Mouse (Mus musculus) lung, postnatal 4 days (tissue): ENCODE measurements at regions not wholly inside any gene's neighbourhood (a gene's known extent, or its start where the extent isn't known, plus 50 kb on each side); places are given as distances from the start of the nearest gene placed in this dataset.
"Not testable (repeated sequence)": the region's sequence is repeated elsewhere in the genome, so short reads cannot be mapped to it uniquely, and the experiment has no call there.

ENCODE experiments used
- DNase-seq, 2 experiments: peaks; one replicate each; pipeline ENCODE4 v3.0.0; 2021

DNA sequence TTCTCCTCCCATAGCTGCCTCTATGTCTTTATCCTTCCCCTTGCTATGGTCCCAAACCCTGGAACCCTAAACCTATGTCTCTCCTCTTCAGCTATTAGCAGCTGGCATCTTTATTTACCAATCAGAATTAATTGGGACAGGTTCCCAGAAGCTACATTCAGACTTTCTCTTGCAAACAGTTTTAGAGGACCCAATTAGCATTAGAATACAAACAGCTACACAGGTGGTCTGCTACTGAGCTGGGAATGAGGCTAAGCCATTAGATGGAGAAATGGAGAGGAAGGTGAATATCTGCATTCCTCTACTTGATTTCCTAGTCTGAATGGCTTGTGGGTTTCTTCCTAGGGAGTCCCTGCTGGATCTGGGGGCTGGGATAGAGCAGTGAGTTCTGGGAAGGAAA lies 611.9 kb downstream of the A830018L16Rik start:
- DNase-seq = no peak

DNA sequence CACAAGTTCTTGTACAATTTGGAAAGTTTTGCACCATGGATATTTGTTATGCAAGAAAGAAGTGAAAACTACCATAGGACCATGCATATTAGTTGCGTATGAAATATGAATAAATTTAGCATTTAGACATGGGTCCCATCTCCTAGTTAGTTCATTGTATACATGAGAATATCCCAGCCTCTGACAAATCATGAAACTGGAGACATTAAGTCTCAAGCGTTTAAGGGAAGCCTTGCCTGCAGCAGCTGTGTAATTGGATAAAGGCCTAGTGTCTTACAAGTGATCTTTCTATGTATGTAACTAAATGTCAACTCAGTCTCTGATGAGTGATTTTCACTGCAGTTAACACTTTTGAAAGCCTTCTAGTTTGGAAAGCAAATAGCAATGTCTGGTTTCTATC lies 613.5 kb downstream of the A830018L16Rik start:
- no peak for DNase-seq

DNA sequence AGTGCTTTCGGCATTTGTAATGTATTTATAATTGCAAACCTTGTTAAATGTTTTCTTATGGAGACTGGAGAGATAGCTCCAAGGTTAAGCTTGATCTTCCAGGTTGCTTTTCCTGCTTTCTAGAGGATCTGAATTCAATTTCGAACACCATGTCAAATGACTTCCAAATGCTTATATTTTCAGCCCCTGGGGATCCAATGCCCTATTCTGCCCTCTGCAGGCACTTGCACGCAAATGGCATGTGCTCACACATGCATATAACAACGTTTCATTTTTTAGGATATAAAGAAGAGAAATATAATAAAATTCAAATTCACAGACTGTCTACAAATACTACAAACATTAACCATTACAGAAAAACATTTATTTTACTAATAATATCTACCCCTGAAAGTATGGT lies 614.2 kb downstream of the A830018L16Rik start:
- no peak for DNase-seq

DNA sequence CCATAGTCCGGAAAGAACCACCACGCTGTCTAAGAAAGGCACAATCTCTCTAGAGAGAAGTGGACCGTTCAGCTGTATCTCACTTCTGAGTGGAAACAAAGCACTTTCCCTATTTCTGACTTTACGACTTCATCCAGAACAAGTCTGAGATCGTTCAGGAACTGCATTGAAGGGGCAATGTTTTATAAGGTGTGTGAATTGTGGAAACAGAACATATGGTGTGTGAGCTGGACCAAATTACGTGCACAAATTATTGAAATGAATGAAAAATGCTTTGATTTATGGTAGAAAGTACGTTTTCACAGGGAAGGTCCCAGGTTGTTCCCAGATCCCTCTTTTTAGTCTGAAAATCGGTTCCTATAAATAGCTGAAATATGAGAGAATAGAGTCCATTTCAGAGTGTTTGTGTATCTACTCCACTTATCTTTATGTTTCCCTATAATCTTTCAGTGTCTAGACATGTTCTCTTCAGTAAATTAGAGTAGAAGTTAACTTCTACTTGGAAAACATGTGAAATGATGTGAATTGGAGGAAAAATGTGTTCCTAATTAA lies 638.1 kb downstream of the A830018L16Rik start:
- DNase-seq = no peak

DNA sequence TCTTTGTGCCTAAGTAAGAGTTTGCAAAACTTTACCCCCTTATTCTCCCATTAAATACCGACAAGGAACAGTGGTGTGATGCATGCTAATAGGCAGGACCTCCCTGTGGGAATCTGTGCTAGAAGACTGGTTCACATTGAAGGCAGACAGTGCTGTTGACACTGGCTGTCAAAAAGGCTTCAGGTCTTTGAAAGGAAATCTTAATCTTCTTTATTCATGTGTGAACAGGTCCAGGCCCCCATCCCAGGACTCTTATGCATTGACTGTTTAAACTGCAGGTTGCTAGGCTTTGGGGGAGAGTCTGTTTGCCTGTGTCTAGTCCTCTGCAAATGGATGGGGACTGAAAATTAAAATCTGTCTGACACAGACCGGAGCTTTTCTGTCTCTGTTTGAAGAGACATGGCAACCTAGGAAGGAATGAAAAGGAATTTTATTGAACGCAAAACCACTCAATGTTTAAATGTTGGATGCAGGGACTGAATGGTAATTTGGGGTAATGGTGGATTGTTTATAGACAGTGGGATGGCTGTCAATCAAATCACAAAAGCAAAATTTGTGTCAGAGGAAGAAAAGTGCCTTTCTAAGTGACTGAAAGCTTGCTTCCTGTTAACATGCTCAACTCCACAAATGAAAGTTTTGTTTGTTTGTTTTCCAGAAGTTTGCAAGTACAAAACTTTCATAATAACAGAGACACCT lies 642.1 kb downstream of the A830018L16Rik start:
- DNase-seq = no peak

DNA sequence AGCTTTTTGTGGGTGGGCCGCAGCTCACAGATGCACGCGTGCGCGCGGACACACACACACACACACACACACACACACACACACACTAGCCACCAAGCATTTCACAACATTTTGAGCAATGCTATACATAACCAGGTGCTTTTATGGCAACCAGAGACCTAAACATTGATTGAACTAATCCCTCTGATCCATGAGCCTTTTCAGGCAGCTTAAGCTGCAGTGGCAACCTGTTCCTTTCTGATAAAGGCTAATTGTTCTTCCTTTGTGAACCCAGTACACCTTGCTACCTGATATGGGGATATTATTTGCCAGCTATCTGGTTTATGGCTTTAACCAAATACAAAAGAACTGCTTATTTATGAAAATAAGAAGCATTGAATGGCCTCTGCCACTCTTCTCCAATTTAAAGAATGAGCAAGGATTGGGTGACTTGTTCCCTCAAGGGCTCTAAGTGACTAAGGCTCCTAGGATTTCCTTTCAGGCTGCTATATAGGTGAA lies 651.2 kb downstream of the A830018L16Rik start:
- no peak for DNase-seq

DNA sequence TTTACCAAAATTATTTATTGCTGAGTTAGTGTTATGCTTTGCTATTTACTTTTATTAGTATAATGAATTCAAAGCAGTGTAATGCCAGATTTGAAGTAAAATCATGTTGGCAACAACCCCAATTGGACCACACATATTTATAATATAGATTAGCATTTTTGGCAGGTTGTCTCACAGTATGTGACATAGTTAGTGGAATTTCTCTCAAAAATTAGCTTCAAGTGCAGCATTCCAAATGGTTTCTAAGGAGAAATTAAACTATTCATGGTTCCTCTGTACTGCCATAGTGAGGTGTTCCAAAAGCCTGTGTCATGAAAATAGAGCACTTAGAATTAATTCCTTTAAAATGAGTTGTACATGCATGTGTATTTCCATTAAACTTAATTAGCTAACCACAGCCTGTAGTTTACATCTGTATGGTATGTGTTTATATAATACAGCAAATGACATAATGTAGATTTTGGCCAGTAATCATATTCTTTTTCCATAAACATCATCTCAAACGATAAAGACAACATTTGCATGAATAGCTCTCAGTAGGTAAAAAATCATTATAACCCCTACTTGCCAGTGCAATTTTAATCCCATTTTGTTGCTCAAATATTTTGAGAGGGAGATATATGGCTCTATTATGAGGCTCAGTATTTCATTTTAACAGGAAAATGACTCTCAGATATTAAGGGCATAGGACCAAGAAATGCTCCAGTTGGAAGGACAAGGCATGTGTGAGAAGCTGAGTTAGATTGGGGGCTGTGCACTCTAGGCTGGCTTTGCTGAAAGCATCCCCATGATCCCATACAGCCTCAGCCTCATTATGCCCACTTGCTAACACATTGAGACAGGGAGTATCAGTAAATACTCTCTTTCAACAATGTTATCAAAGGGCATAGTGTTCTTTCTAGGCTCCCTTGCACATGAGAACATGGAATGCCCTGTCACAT lies 678.9 kb downstream of the A830018L16Rik start:
- no peak for DNase-seq

DNA sequence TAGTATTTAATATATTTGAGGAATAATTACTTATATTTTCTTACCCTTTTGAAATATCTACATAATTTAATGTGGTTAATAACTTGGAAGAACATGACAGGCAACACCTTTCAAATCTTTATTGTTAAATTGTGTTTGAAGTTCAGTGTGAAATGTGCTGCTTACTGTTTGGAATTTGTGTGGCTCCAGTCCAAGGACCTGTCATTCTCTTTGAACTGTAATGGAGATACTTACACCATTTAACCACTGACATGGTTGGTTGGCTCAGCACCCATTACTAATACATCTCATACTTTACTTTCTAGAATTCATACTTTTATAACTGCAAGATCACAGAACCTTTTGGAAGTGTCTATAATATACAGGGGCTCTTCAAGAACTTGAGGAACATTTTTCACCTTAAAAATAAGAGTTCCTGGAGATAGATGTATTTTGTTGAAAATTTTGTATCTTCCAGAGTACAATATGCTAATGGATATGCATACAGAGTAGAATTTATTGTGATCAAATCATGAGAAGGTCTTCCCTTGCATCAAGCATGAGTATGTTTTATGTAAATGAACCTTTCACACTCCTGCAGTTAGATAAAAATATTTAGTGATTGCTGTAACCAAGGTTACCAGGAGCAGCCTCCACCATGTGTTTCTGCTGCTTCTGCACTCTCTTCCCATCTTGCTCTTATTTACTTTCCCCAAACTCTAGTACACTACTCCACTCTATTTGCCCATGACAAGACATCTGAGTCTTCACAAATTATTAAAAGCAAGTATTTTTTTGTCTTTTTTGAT lies 701.3 kb downstream of the A830018L16Rik start:
- DNase-seq = no peak

DNA sequence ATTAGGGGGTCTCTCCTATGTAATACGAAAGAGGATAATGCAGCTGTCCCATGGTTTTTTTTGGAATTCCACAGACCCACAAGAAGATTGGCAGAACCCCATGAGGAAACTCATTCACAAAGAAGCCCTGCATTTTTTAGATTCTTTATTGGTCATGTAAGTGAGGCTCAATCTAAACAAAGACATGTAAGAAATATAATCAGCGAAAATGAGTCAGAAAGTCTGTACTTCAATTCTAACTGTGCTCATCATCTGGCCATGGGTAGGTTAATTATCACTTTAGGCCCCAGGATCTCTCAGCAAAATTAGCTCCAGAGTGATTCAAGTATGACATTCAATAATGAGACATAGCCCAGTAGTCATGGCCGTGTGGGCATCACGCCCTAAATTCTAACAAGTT lies 703.2 kb downstream of the A830018L16Rik start:
- no peak for DNase-seq

DNA sequence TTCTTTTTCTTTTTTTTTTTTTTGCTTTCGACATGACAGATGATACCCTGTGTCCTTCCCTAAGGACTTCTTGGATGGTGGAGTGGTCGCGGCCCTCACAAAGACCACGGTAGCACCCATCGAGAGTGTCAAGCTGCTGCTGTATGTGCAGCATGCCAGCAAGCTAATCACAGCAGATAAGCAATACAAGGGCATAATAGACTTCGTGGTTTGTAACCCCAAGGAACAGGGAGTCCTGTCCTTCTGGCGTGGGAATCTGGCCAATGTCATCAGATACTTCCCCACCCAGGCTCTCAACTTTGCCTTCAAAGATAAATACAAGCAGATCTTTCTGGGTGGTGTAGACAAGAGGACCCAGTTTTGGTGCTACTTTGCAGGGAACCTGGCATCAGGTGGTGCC lies 707.0 kb downstream of the A830018L16Rik start:
- DNase-seq = no peak

DNA sequence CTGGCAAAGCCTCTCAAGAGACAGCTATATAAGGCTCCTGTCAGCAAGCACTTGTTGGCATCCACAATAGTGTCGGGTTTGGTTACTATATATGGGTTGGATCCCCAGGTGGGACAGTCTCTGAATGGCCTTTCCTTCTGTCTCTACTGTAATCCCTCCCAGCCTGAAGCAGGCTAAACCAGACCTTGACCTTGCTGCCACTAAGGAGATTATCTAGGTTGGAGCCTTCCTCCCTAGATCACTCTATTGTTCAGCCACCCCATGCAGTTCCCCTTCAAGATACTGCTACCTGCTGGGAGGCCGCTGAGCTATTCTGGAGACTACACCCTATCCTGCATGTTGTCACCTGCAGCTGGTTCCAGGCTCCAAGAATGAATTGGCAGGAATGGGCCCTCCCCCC lies 712.7 kb downstream of the A830018L16Rik start:
- not testable (repeated sequence) for DNase-seq

DNA sequence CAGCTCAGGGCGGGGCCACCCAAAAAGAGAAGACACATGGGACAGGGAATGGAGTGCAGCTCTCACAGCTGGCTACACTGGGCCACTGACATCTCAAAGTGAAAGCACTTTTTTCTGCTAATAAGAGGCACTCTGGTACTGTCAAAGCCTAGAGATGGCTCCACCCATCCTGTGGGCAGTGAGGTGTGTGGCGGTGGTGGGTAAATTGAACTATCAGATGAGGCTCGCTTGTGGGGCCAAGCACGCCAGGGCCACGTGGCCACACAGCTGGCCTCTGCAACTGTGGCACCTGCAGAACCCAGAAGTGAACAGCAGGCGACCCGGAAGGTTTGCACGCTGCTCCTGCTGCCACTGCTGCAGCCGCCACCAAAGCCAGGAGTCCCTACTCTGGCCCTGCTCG lies 756.6 kb downstream of the A830018L16Rik start:
- DNase-seq = no peak

DNA sequence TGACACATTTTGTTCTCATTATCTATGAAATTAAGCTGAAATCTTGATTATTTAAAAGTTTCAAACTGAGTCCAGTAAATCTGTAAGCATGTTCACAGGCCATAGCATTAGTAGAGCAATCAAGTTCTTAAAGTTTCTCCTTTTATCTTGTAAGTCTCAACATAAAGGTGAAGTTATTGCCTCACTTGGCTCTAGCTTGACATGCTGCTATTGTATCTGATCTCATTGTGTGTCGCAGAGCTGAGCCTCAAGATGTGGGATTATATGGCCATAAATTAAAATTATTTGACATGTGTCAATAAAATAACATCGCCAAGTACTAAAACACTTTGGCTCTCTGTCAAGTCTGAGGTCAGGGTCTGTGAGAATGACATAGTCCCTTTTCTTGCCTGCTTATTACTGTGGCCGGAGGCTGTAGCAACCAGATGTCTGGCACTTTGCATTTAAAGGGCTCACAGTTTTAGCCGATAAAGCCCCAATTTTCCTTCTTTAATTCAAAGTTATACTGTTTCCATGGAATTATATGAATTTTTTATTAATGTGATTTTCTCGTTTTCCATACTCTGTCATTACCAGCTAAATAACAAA lies 775.8 kb downstream of the A830018L16Rik start:
- no peak for DNase-seq

DNA sequence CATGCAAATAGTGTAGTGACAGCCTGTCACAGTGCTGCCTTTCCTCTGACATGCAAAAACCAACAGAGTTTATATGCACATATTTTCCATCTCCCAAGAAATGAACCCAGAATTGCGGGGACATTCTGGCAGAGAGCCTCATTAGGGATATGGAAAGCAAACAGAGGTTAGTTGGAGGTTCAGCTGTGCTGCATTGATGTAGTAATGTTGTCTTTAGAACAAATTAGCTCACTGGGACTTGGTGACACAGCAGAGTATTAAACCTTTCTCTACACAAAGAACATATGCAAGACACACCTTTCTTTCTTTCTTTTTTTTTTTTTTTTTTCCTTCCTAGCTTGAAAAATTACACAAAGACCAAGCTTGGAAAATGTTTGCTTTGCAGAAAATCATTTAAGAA lies 778.7 kb downstream of the A830018L16Rik start:
- DNase-seq = no peak

DNA sequence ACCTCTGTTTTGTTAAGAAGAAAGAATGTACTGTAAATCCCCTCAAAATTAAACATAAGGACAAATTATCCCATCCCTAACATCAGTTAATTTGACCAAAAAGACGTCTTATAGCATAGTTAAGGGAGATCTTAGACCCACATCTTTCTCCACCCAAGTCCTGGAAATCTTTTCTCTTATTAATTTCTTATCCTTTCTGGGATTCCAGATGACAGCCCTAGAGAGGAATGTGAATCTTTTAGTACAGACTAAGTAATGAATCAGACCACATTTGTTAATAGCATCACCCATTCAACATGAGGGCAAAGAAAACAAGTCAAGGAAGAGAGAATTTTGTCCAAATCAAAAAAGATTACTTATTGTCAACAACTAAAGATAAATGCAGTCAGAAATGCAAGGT lies 817.2 kb downstream of the A830018L16Rik start:
- DNase-seq = no peak

DNA sequence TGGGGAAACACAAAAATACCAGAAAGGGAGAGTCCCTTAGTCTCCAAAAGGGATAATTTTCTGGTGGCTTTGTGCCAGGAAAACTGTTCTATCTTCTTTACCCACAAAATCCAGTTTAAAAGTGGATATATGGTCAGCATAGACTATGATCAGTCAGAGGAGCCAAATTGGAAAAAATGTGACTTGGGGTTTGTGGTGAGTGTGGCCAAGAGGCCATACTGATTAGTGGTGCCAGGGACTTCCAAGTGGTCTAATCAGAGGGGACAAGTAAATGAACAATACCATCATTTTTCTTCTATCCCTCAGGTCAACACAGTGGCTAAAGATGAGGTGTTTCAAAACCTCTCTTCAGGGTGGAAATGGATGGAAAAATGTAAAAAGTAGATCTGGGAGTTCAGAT lies 828.2 kb downstream of the A830018L16Rik start:
- no peak for DNase-seq

DNA sequence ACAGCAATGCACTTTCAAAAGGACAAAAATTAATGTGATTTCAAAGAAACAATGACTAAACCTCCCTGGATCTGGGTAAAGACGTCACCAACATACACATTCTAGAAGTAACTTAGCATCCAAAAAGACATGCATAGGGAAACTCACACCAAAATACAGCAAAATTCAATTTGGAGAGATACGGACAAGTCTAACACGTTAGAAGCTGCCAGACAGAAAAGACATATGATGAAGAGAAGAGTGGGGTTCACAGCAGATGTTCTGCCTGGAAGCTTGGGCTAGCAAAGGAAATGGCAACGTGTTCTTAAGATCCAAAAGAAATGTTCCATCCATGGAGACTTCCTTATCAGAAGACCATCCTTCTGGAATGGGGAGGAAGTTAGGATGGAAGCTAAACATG lies 868.6 kb downstream of the A830018L16Rik start:
- no peak for DNase-seq

DNA sequence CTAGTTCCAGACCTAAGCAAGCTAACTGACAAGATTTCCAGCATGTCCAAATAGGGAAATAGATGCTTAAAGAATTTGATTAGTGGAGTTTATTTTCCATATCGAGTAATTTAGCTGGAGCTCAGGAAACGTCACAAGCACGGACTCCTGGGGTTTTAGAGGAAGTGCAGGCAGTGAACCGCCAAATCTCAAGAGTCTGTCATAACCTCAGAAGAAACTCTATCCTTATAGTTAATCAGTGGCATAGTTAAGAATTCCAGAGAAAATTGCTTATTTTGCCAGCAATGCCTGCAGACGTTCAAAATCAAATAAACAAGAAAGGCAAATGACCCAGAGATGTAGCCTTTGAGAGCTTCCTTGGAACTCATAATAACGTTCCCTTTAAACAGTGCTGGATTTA lies 871.6 kb downstream of the A830018L16Rik start:
- no peak for DNase-seq

DNA sequence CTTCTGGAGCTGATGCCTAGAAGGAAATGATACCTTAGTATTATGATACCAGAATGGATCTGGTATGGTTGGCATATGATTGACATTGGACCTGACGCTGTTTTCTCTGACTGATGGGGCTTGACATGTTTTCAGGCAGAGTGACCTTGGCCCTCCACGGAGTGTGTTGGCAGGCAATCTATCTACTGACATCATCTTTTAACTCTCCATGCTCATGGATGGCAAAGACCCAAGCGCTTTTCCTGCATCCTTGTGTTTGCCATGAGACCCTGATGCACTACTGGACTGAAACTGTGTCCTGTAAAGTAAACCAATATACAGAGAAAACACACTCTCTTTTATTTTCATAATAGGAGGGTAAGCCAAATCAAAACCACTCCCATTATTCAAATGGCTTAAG lies 872.1 kb downstream of the A830018L16Rik start:
- no peak for DNase-seq

DNA sequence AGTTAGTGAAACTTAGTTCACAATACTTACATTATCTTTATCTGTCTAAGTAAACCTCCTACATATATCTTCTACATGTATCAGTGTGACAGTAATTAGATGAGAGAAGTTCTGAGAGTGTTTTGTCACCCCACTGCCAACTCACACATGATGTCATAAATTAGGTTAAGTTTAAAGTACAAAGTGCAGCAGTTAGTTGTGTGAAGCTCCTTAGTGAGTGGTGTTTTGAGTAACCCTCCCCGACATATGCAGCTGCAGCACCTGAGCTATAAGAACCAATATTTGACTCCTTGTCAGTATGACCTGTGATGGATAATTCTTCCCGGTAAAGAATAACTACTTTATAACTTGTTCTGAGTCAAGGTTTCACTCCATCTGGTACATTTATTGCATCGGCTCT lies 874.6 kb downstream of the A830018L16Rik start:
- no peak for DNase-seq

DNA sequence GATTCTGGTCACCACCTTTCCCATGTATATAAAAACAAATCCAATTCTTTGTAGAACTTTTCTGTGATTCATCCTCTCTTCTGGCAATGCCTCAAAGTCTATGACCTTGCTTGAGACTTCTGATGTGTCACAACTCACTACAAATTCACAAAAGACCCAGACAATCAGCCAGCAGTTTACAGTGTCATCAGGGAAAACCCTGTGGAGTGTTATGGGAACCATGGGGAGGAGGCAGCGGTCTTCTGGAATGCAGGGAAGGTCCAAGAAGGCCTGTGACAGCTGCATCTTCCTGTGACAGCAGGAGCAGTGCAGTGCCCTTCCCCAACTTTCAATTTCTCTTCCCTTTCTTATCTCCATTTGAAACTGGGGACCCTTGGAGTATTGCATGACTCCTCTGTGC lies 877.9 kb downstream of the A830018L16Rik start:
- peak; percentile 6 to 43 for DNase-seq

DNA sequence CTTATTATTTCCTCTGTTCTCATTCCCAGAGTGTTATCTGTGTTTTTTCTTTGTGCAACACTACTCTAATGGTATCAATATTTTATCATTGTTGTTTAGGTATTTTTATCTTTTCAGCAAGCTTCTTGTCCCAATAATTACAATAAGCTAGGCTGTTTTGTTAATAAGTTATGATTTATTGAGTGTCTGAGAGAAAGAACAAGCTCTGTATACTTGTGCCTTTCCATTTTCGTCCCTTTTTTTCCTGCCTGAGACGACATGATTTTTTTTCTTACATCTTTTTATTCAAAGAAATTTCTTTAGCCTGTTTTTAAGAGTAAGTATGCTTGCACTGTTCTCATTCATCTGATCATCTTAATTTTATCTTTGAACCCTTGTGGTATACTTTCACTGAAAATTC lies 904.1 kb downstream of the A830018L16Rik start:
- DNase-seq = no peak

DNA sequence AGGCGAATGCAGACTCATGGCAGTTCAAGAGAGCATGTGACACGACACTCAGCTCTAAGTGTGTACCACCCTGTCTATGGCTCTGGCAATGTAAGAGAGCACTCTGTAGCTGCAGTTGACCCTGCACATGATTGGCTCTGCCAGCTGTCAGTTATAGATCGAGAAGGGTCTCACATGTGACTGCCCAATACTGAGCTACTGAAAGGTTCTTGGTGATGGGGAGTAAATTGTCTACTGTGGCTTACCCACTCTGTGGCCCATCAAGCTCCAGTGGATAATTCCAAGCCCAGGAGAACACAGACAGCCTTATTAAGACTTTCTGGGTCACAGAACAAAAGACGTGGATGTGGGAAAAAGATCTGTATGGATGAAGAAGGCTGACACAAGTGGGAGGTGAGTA lies 920.3 kb downstream of the A830018L16Rik start:
- no peak for DNase-seq
